Mouse (Mus musculus) gastrocnemius, postnatal 10 days (tissue): Measurements from ENCODE around the gene Nudt14. TPM values are rescaled to one million over a fixed set of nuclear protein-coding genes. Genes with fewer than 3 reads are reported as not detected.

Experiments used
- DNase-seq: peaks from one replicate; pipeline ENCODE4 v3.0.0; 2021; ENCODE audit warnings: mixed read lengths
- long read RNA-seq, 2 experiments: library from polyadenylated mRNA; stranded (forward); transcript quantifications; one replicate each; pipeline ENCODE4 v2.0.0; 2021
- total RNA-seq, 2 experiments: library from RNA; stranded (reverse); gene quantifications; 2 replicates each; pipeline ENCODE4 v1.2.3; 2021

The Nudt14 gene
- total RNA-seq: 10 to 100 TPM; 17.3 to 17.5 TPM
- long read RNA-seq, experiment 1, transcript Nudt14-202 (5 exons, 1,241 nt): major isoform, 11 of 16 reads
- long read RNA-seq, experiment 1, partial matches to known transcripts: 0 of 16 reads
- long read RNA-seq, experiment 1, other reads (novel, unspliced or antisense): 2 of 16 reads
- long read RNA-seq, experiment 2, transcript Nudt14-202 (5 exons, 1,241 nt): major isoform, 14 of 17 reads
- long read RNA-seq, experiment 2, partial matches to known transcripts: 2 of 17 reads
- long read RNA-seq, experiment 2, other reads (novel, unspliced or antisense): 0 of 17 reads

- peak; percentile 79 for DNase-seq
These were observed at the start of gene Nudt14 for GRCm38 (mm10) chr12:112941776-112942713. Gene Nudt14 (minus strand): TSS chr12:112942124.

DNA sequence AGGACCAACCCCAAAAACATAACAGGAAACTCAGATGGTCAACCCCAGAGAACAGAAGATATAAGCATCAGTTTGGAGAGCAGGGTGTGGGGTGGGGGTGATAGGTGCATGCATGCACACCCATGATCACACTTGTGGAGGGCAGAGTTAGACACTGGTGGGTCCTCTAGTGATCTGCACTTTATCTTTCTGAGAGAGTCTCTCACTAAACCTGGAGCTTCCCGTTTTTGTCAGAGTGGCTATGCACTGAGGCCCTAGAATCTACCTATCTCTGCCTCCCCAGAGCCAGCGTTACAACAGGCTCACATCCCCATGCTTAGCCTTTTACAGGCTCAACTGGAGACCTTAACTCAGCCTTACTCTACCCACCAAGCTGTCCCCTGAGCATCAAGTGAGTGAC, 49.5 kb upstream of the Nudt14 start:
- DNase-seq: no peak

DNA sequence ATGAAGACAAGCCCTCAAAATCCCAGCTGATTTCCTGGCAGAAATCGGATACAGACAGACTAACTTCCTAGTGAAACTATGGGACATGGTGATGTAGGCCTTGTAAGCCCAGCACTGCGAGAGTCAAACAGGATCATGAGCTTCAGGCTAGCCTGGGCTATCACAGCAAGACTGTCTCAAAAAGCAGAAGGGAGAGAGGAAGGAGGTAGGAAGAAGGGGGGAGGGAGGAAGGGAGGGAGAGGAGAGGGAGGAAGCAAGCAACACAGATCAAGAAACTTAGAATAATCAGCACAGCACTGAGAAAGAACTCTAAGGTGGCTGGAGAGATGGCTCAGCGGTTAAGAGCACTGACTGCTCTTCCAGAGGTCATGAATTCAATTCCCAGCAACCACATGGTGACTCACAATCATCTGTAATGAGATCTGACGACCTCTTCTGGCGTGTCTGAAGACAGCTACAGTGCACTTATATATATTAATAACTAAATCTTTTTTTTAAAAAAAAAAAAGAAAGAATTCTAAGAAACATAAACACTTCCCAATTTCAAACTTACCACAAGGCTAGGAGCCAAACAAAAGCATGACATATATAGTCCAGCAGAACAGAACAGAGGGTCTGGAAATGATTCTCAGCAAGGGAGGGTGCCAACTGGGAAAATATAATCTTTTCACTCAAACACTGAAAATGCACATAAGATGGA, 48.9 kb upstream of the Nudt14 start:
- no peak for DNase-seq

- peak; percentile 70 for DNase-seq
These were observed 46.0 kb upstream of the Nudt14 start for GRCm38 (mm10) chr12:112987877-112988276.

- no peak for DNase-seq
These were observed 43.4 kb upstream of the Nudt14 start for GRCm38 (mm10) chr12:112985346-112985745.

DNA sequence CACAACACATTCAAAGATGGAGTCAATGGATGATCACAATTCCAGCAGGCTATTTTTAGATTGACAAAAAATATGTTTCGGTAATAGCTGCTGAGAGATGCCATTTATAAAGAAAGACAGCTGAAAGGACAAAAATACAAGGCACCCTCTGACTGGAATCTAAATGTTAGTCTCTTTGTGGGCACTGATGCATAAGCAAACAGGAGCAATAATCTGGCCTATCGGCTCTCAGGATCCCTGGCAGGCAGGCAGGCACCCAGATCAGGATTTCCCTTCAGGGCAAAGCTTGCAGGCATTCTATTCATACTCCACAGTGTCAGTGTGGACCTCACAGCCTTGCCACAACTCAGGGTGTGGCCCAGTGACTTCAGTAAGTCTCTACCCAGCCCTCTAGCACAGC, 40.1 kb upstream of the Nudt14 start:
- no peak for DNase-seq

DNA sequence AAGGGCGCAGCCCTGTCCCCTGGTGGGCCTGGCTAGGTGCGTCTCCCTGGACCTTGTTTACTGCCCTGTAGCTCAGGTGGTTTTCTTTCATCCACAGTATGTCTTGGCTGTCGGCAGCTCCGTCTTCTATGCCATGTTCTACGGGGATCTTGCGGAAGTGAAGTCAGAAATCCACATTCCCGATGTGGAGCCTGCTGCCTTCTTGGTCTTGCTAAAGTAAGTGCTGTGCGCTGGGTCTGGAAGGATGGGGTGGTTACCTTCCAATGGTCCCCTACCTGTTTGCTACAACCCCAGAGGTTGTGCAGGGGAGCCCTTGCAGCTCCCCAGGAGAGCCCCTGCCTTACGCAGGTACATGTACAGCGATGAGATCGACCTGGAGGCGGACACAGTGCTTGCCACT, 35.2 kb upstream of the Nudt14 start:
- no peak for DNase-seq

DNA sequence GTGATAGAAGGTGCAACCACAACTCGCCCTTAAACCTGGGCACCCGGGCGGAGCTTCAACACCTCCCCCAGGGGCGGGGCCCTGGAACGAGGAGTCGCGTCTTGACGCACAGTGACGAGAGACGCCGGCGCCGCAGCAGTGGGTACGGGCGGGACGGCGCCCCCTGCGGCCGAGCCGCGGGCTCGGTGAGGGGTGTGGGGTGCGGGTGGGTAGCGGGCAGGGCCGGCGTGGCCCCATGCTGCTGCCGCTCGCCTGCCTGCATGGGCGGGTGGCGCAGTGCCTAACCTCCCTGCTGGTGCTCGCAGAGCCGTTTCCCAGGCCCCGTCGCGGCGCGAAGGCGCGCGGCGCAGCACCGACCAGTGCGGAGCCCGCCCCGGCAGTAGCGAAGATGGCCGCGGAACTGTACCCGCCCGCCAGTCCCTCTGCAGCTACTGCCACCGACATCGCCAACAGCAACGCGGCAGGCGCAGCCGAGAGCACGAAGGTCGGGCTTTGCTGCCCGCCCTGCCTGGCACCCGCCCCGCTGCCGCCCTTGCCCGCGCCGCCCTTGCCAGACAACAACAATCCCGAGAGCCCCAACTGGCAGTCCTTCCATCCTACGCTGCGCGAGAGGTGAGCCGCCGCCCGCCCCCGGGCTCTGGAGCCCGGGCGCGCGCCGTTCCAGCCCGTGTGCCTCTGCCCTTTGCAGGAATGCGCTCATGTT, 34.6 kb upstream of the Nudt14 start, which contains the start of gene Btbd6:
Btbd6 (plus strand) TSS at position 112 of the 703 bp plus-strand sequence.
- peak; percentile 88 for DNase-seq

GRCm38 (mm10) chr12:112974736-112975135, 32.8 kb upstream of the Nudt14 start:
- no peak for DNase-seq

- DNase-seq: no peak
These were observed 27.7 kb upstream of the Nudt14 start for GRCm38 (mm10) chr12:112969616-112970015.

- DNase-seq: no peak
These were observed 27.0 kb upstream of the Nudt14 start for GRCm38 (mm10) chr12:112968943-112969342.

- DNase-seq: no peak
These were observed 23.9 kb upstream of the Nudt14 start for GRCm38 (mm10) chr12:112965783-112966182.

DNA sequence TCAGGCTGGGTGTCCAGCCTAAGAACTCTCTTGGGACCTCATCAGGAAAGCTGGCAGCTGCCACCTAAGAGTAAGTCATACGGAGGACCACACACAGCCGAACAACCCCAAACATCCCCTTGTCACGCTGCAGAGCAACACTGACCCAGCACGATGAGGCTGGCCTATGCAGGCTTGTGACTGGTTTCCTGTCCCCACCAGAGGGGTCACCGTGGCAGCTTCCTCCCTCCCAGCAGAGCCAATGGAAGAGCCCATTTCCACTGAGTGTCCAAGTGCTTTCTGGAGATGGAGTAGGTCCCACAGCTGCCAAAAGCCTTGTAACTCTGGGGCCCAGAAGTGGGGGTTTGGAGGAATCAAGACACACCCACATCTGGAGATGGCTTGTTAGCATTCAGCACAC, 19.9 kb upstream of the Nudt14 start:
- no peak for DNase-seq

DNA sequence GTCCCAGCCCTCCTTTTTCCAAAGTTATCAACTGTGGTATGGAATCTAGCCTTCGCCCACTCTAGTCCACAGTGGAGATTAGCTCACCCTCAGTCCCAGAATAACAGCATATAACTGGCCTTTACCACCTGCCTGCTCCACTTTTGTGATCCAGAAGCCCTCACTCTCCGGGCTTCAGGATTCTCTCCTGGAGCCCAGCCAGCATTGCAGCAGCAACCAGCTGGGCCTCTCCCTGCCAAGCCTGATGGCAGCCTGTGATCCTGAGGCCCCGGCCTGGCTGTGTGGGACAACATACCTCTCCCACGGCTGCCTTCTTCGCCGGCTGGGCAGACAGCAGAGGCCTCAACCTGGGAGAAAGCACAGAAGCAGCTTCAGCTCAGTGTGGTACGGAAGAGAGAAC, 19.5 kb upstream of the Nudt14 start:
- peak; percentile 78 for DNase-seq

DNA sequence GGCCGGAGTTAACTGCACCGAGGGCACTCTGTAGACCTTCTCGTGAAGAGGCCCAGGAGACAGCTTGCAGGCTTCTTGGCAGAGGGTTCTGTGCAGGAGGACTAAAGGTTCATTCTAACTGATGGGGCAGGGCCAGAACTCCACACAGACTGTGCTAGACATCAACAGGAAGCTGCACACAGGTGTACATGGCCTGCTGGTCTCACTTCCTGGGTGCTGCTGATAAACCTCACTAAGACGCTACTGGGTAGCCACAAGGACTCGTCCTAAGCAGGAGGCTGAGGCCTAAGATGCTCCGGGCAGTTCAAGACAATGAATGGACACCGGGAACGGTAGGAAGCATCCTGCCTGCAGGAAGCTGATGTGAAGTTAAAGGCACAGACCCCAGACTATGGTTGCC, 17.5 kb upstream of the Nudt14 start:
- DNase-seq: no peak

DNA sequence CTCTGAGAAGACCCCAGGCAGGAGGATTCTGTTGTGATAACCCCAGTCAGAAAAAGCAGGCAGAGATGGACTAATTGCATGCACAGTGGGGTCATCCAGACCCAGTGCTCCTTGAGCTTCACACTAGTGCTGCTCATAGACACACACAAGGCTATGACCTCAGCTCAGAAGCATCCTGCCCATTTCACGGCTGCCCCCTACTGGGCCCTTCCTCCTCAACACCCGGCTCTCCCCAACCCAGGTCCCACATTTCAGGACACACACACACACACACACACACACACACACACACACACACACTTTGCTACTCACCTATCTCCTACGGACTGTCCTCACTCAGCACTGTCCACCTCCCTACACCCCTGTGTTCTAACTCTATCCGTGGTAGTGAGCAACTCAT, 16.4 kb upstream of the Nudt14 start:
- peak; percentile 62 for DNase-seq

DNA sequence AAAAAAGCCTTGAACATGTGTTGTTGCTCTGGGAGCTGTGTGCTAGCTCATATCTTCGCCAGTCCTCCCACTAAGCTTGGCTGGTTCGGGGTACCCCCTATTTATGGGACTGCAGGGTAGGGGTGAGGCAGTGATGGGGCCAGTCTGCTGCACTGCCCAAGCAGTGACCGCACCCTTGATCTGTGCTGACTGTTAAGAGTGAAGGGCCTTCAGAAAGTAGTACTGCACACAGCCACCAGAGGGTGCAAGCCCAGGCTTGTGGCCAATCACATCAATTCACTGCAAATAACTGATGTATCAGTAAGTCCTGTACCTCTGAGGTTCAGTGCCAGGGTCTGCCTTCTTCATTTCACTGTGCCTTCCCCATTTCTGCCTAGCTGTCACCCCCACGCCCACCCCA, 13.9 kb upstream of the Nudt14 start:
- DNase-seq: peak; percentile 84

DNA sequence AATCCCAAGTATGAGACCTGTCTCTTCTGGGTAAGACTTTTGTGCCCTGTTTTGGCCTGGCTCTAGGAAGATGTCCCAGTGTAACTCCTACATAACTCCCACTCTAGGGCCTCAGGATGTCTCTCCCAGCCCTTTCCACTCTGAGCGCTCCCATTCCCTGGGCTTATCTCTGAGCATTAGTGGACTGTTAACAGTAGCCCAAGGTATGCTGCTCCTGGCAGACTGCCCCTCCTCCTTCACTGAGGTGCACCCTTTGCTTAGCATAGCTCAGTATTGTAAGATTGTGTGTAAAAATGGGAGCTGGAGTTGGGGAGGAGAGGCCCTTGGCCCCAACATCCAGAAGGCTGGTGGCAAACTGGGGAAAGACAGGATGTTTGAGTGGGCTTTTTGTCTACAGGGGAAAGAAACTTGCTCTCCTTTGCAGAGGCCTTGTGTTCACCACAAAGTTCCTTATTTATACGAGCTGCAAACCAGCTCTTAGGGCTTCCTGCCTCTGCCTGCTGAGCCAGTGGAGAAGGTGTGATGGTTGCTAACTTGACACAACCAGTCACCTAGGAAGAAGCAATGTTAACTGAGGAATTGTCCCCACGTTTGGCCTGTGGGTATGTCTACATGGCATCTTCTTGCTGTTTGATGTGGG, 11.1 kb upstream of the Nudt14 start:
- no peak for DNase-seq

GRCm38 (mm10) chr12:112952433-112952832, 10.5 kb upstream of the Nudt14 start:
- DNase-seq: no peak

DNA sequence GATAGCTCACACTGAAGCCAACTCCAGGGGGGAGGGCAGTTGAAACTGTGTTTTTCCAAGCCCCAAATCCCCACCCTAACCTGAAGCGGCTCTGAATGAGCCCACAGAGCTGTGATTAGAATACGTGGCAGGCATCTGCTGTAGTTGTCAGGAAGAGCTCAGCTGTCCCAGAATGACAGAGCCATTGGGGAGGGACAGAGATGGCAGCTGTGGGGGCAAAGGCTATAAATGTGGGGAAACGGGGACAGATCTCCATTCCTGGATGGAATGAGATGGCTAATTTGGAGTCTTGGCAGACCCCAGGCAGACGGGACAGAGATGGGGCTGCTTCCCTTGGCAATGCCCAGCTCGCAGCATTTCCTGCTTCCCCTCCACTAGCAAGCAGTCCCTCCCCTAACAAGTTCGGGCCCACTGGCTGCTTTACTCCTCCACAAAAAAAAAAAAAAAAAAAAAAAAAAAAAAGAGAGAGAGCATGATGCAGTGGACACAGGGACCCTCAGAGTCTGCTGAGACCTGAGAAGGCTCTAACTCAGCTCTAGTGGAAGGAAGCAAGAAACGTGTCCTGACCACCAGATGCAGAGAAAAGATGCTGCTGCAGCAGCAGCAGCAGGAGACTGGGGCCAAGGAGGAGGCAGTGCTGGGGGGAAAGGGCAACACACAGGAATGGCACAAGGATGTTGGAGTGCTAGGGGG, 9.4 kb upstream of the Nudt14 start:
- peak; percentile 8 for DNase-seq

DNA sequence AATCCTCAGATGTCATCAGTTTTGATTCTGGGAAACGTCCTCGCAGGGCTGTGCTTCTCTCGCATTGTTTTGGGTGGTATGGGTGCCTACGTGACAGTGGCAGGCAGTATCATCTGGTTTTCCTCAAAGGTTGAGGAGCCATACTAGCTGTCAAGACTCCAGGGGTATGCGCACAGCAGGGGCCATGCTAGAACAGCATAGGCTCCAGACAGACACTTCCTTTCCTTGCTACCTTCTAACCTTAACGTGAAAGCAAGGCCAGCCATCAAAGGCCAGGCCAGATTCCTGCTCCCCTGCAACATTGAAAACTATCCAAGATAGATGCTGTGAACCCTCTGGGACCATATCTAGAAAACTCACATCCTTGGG, 8.8 kb upstream of the Nudt14 start:
- no peak for DNase-seq
